ENCODE assay signal across 13 mouse cellular contexts in genomic region chr15:99526681-99527080, GRCm38 (mm10). TPM values are rescaled to one million over a fixed set of nuclear protein-coding genes. Genes with fewer than 3 reads are reported as not detected.
DNase-seq lines count a peak whose midpoint lies in the region; ATAC-seq and TF ChIP-seq lines count a peak whose summit lies in the region.
"Had no signal": no experiment of that assay in that cellular context is flagged by ENCODE, and none has a peak within 500 bp of the region (broad histone marks: within the 10 kb centered on the region; RNA-seq: fewer than 3 reads in every experiment).

No protein-coding gene starts in this region.

- intact Hi-C loops in left cerebral cortex, postnatal 25 days (cut with DNase I): no loop called here
- intact Hi-C loops in left cerebral cortex, postnatal 4 days (cut with DNase I): no loop called here

- H3K9me3 ChIP-seq in midbrain, postnatal 0 days (ENCODE audit: low read length): no peaks in the 10 kb centered on the region
- H3K9me3 ChIP-seq: heart, embryonic 12.5 days; megakaryocyte, embryonic 14.5 days had no signal

- H3K9ac ChIP-seq in midbrain, postnatal 0 days (replicated peaks; ENCODE audit: low read length, poor library complexity, severe bottlenecking): 0 out of 2 replicates have a peak overlapping the region, but pooled peaks have one; percentile 52
- H3K9ac ChIP-seq: heart, embryonic 12.5 days had no signal

- H3K27me3 ChIP-seq in midbrain, postnatal 0 days (ENCODE audit: insufficient read depth, low read length): no peaks in the 10 kb centered on the region
- no peaks in the 10 kb centered on the region for H3K27me3 ChIP-seq in thymus, adult 2 months (ENCODE audit: control insufficient read depth, insufficient read depth, low read length)

- H3K4me1 ChIP-seq in midbrain, postnatal 0 days (ENCODE audit: insufficient read depth, low read length): peaks cover 17% of the 10 kb centered on the region; the same call in 1 of the 2 replicates
- H3K4me1 ChIP-seq in thymus, adult 2 months (replicated peaks; ENCODE audit: control insufficient read depth, insufficient read depth, low read length): peaks cover 7% of the 10 kb centered on the region
- H3K4me1 ChIP-seq: heart, embryonic 12.5 days had no signal

- no peak for TF ChIP-seq CTCF in midbrain, postnatal 0 days (IDR thresholded peaks at IDR 0.05)
- no peak for TF ChIP-seq CTCF in thymus, adult 2 months (IDR thresholded peaks at IDR 0.05; ENCODE audit: borderline replicate concordance, control insufficient read depth, extremely low read depth, insufficient read depth, low read length, poor library complexity)

- peak overlapping the region; percentile 56 for H3K4me2 ChIP-seq in midbrain, postnatal 0 days (ENCODE audit: low read depth, low read length, poor library complexity, severe bottlenecking)
- H3K4me2 ChIP-seq: heart, embryonic 12.5 days had no signal

- 58% methylated on average over 2 of the region's 2 CpGs for WGBS in midbrain, postnatal 0 days
- WGBS in thymus, adult 2 months: 50% methylated on average over 2 of the region's 2 CpGs

- H3K36me3 ChIP-seq in midbrain, postnatal 0 days (ENCODE audit: insufficient read depth, low read length): peaks cover 10% of the 10 kb centered on the region
- H3K36me3 ChIP-seq in thymus, adult 2 months (ENCODE audit: control insufficient read depth, insufficient read depth, low read length): no peaks in the 10 kb centered on the region
- H3K36me3 ChIP-seq: heart, embryonic 12.5 days had no signal

- DNase-seq in left cerebral cortex, postnatal 25 days (ENCODE audit: low spot score in 2 of 2): peak; percentile 43 to 76
- no peak for DNase-seq in left cerebral cortex, postnatal 4 days
- peak; percentile 64 to 71 for DNase-seq in cerebellum, postnatal 25 days
- DNase-seq in layer of hippocampus, adult 9-10 months (ENCODE audit: low spot score): peak; percentile 51
- DNase-seq in midbrain, postnatal 0 days (ENCODE audit: low spot score): no peak
- no peak for DNase-seq in kidney, adult 18-20 months
- no peak for DNase-seq in thymus, adult 2 months
- no peak for DNase-seq in ovary, adult 18-20 months (ENCODE audit: low spot score)
- DNase-seq: kidney, adult 2 months; thymus, postnatal 36 days had no signal

- TF ChIP-seq POLR2A in thymus, adult 2 months (IDR thresholded peaks at IDR 0.05; ENCODE audit: control insufficient read depth, extremely low read depth, insufficient read depth, low read length, poor library complexity): no peak

- no peak for ATAC-seq in midbrain, postnatal 0 days (ENCODE audit: low FRiP score)

- H3K27ac ChIP-seq in midbrain, postnatal 0 days (ENCODE audit: low read depth, low read length): peak overlapping the region; percentile 87
- no peak overlapping the region for H3K27ac ChIP-seq in thymus, adult 2 months (ENCODE audit: control insufficient read depth, insufficient read depth, low read length)

- peak overlapping the region; percentile 37 for H3K4me3 ChIP-seq in midbrain, postnatal 0 days (ENCODE audit: low read depth, low read length)
- no peak overlapping the region for H3K4me3 ChIP-seq in thymus, adult 2 months (ENCODE audit: control insufficient read depth, insufficient read depth, low read length)
- H3K4me3 ChIP-seq: erythroblast, embryonic 14.5 days; heart, embryonic 12.5 days; megakaryocyte, embryonic 14.5 days had no signal

RNA-seq across cellular contexts. Expression of gene Faim2, which starts 1.3 kb away (rescaled TPM):
- 100 to 1,000 TPM; 318 to 355 TPM for total RNA-seq in left cerebral cortex, postnatal 25 days (2021)
- 10 to 100 TPM; 53.6 to 65.1 TPM for total RNA-seq in left cerebral cortex, postnatal 4 days (2021)
- 42.0 and 42.1 TPM in 2 replicates for total RNA-seq in midbrain, postnatal 0 days (2014; rRNA removed)
- polyA plus RNA-seq in midbrain, postnatal 0 days (2015; fragmentation: Nextera tagmentation; extraction: Ambion mirVana): 72.0 and 82.5 TPM in 2 replicates
- polyA plus RNA-seq in thymus, adult 2 months (2012; rRNA removed): 0.18 and 0.81 TPM in 2 replicates
- polyA plus RNA-seq: erythroblast, embryonic 14.5 days had no signal

RNA-seq across cellular contexts. Expression of gene Bcdin3d, which starts 52.2 kb away (rescaled TPM):
- 1 to 10 TPM; 4.6 to 4.9 TPM for total RNA-seq in left cerebral cortex, postnatal 25 days (2021)
- 1 to 10 TPM; 7.8 to 8.0 TPM for total RNA-seq in left cerebral cortex, postnatal 4 days (2021)
- 11.7 and 12.4 TPM in 2 replicates for total RNA-seq in midbrain, postnatal 0 days (2014; rRNA removed)
- 12.6 and 14.6 TPM in 2 replicates for polyA plus RNA-seq in midbrain, postnatal 0 days (2015; fragmentation: Nextera tagmentation; extraction: Ambion mirVana)
- polyA plus RNA-seq in thymus, adult 2 months (2012; rRNA removed): 12.4 and 13.7 TPM in 2 replicates

RNA-seq across cellular contexts. Expression of gene Aqp2, which starts 52.2 kb away (rescaled TPM):
- not detected for total RNA-seq in left cerebral cortex, postnatal 25 days (2021)
- total RNA-seq in left cerebral cortex, postnatal 4 days (2021): not detected
- total RNA-seq in midbrain, postnatal 0 days (2014; rRNA removed): not detected in 2 replicates
- polyA plus RNA-seq in midbrain, postnatal 0 days (2015; fragmentation: Nextera tagmentation; extraction: Ambion mirVana): not detected in 2 replicates
- polyA plus RNA-seq in thymus, adult 2 months (2012; rRNA removed): 0.47 TPM in 1 of 2 replicates, not detected in the other
- polyA plus RNA-seq: erythroblast, embryonic 14.5 days; heart, embryonic 12.5 days had no signal

Comparison
In these comparisons a context has a peak if more than half of its experiments do, and no peak if none do; other contexts are left out.
1. DNase-seq: peak in left cerebral cortex, postnatal 25 days (2 of 2), cerebellum, postnatal 25 days (2 of 2) and layer of hippocampus, adult 9-10 months (single experiment); none in left cerebral cortex, postnatal 4 days (single experiment), midbrain, postnatal 0 days (single experiment), kidney, adult 18-20 months (single experiment), thymus, adult 2 months (single experiment) and ovary, adult 18-20 months (single experiment).